Mouse (Mus musculus) ES-Bruce4 (cell line): Measurements from ENCODE around the gene Ddx1.

Source experiments
- CTCF ChIP-seq: IDR thresholded peaks from one replicate; pipeline ENCODE4 v1.8.1; 2011; ENCODE audit warnings: low read depth, low read length
- EP300 ChIP-seq: IDR thresholded peaks from 2 replicates; pipeline ENCODE4 v1.6.1; 2011; ENCODE audit warnings: low read depth, low read length; ENCODE audit not compliant: insufficient read depth

GRCm38 (mm10) chr12:13199338-13200301 lies 49.4 kb downstream of the Ddx1 start:
- TF ChIP-seq CTCF (no peak), EP300 (no peak)
